Mouse (Mus musculus) heart, postnatal 0 days (tissue): ENCODE data around the gene Itpr2.

Source experiments
- CTCF ChIP-seq: IDR thresholded peaks from 2 replicates; pipeline ENCODE4 v1.5.1; 2016; ENCODE audit warnings: antibody characterized with exemption, control low read depth, low read depth
- EP300 ChIP-seq: IDR thresholded peaks from 2 replicates; pipeline ENCODE4 v1.6.1; 2016; ENCODE audit warnings: antibody characterized with exemption, low read depth

GRCm38 (mm10) chr6:146404876-146405275 lies 97.1 kb downstream of the Itpr2 start:
- TF ChIP-seq EP300 (no peak), CTCF (no peak)
